Mouse (Mus musculus): ENCODE data around the gene Myo10. TPM values are rescaled to one million over a fixed set of nuclear protein-coding genes. Genes with fewer than 3 reads are reported as not detected.

Myo10 gene
- polyA plus RNA-seq, 1 experiment from 2014 or later: 35.0 TPM

DNA sequence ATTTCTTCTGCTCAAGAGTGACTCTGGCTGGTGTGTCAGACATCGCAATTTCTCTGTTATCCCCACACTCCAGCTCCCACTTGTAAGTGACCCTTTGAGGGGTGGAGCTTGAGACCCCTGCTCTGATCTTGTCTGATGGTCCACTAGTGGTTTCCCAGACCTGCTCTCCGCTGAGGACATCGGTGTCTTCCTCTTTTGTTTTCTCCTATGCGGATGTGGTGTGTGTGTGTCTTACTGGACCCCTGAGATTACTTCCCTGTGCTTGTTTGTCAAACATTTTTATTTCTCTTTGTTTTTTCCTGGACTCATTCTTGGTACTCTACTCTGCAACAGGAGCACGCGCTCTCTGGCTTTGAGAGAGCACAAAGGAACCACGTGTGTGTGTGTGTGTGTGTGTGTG is 239.6 kb downstream of the Myo10 start:
- H3K4me1 ChIP-seq: no peaks in the 10 kb centered on the region
- no peaks in the 10 kb centered on the region for H3K36me3 ChIP-seq
- 89% methylated on average over 7 of the region's 7 CpGs for WGBS
- H3K4me3 ChIP-seq: no peak overlapping the region
- H3K9ac ChIP-seq: no peak overlapping the region
- ATAC-seq (ENCODE audit: low FRiP score, low read depth): no peak
- H3K9me3 ChIP-seq: no peaks in the 10 kb centered on the region
- H3K4me2 ChIP-seq (replicated peaks): no peak overlapping the region
- no peak overlapping the region for H3K27ac ChIP-seq
- no peaks in the 10 kb centered on the region for H3K27me3 ChIP-seq (replicated peaks)

Other genes with a start within 250 kb of the Myo10 start
- 392 and 466 TPM in 2 replicates for gene Basp1, start 208.8 kb upstream of the Myo10 start, polyA plus RNA-seq (2016; fragmentation: Nextera tagmentation; extraction: Ambion mirVana)
- 6.3 and 7.1 TPM in 2 replicates for gene Retreg1, start 220.7 kb downstream of the Myo10 start, polyA plus RNA-seq (2016; fragmentation: Nextera tagmentation; extraction: Ambion mirVana)